Mouse (Mus musculus): ENCODE data around the gene Taf3.

Gene Taf3

DNA sequence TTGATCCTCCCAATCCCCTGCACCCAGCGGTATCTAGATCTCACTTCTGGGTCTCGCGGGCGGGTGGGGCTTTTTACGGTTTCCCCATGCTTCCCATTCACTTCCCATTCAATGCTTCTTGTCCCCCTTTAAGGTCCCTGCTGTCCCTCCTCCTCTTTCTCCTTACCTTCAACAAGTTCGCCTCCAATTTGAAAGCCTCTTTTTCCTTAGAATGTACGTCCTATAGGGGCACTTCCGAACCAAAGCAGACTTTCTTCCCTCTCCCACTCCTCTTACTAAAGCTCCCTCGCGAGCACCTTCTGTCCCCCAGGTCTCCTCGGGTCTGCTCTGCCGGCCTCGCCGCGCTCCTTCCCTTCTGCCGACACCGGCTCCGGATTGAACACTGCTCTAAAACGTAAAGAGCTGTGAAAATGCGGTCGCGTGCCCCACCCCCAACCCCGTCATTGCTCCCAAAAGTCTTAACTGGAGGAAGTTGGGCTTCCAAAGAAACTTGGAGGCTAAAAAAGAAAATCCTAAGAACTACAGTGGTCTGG is 158.7 kb downstream of the Taf3 start, which contains the start of gene Gata3:
Gene Gata3 (minus strand): TSS at position 384 of the 533 bp plus-strand sequence.
- no peak for DNase-seq (ENCODE audit: low spot score)

DNA sequence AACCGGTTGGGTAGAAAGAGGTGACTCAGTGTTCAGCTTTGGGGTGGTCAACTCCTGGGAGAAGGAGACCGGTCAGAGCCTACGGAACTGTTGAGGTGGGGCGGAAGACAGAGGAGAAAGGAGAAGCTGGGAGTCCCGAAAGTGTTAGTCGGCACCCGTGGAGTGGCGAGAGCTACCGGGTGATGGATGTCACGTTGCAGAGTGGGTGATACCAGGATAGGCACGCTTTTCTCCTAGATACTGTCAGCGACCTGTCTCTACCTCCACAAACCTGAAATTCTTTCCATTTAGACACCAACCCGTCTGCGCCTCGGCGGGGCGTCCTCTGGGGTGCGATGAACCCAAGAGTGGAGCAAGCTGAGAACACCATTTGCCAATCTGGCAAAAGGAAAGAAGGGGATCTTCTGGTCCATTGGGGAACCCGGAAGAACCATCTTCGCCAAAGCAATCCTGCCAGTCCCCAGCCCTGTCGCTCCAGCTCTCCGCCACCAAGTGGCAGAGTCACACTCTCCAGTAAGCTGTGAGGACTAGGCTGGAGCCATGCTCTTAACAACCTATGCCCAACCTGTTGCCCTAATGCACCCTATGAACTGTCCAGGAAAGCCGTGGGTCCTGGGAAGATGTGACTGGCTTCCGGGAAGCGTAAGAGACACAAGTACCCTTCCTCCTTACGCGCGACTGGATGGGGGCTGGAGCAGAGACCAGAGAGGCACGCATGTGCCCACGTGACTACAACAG is 159.3 kb downstream of the Taf3 start, which contains the start of gene 9230102O04Rik:
Gene 9230102O04Rik (minus strand): TSS at position 628 of the 738 bp plus-strand sequence.
- DNase-seq (ENCODE audit: low spot score) = peak; percentile 18

DNA sequence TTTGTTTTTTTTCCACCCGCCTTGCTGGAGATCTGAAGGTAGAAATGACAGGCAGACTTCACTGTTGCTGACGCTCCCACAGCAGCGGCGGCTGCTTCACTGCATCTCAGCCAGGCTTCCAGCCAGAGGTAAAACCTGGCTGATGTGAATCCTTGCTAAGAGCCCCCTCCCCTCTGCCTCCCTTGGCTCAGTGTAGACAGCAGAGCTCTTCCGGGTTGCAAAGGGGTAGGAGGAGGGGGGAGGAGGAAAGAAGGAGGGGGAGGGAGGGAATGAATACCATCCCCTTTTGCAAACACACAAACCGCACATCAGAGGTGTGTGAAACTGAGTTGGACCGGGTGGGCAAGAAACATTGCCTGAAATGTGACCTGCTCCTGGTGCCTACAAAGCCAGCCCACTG is 160.8 kb downstream of the Taf3 start:
- DNase-seq (ENCODE audit: low spot score) = no peak

DNA sequence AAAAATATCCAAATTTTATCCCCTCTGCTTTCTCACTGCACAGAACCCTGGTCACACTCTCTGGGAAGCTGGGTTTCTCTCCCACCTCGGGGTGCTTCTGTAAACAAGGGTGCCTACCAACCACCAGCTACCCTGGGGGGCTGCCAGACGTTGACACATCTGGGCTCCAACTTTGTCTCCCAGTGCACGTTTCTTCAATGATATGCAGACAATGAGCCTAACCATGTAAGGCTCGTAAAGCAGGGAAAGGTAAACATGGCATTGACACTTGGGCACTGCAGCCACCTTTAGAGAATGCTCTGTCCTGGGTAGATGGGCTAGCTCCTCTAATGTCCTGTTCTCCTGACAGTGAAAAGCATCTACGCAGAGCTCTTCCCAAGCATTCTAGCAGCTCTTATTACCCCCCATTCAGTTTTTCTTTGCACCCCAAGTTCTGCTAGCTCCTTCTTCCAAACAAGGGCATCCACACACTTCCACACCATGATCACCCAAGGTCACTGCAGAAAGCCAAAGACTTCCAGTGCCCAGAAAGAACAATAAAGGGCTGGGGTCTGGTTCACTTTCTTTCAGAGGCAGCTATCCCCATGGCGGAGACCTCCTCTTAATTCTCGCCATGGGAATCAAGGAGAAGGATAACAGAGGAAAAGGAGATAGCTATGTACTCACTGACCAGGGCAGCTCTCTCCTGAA is 161.3 kb downstream of the Taf3 start:
- no peak for DNase-seq (ENCODE audit: low spot score)

DNA sequence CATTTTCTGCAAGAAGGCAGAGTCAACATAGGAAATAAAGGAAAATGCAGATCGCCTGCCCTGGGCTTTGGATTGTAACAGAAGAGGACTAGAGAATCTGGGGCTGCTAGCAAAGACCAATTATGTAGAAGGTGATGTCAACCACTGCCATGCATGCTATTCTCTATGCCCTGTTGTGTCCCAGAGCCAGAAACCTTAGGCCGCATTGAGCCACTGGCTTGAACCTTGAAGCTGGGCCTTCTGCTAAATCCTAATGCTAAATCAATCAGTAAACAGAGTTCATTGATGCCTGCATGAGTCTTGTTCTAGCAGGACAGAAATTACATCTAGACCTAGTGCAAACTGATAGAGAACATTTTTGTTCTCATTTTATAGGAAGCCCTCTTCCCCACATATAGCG is 162.4 kb downstream of the Taf3 start:
- no peak for DNase-seq (ENCODE audit: low spot score)

DNA sequence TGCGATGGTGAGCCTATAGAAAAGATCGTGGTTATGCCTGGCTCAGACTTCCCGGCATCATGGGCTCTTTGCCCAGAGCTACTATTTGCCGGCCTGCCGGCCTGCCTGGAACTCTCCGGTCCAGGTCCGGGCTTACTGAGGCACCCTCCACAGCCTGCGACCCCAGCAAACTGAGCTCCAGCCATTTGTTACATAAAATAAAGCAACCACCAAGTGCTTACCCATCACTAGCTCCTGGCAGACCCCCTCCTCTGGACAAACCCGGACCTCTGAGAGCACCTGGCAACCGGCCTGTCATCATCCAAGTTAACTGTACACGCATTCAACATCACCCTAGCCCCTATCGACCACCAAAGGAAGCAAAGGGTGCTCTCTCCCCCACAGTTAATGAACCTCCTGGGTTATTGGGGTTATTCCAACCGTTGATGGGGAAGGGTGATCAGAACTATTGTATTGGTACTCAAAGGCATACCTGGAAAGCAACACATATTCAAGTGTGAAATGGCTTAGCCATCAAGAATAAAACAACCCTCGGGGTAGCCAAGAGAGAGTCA is 163.1 kb downstream of the Taf3 start:
- DNase-seq (ENCODE audit: low spot score) = no peak

DNA sequence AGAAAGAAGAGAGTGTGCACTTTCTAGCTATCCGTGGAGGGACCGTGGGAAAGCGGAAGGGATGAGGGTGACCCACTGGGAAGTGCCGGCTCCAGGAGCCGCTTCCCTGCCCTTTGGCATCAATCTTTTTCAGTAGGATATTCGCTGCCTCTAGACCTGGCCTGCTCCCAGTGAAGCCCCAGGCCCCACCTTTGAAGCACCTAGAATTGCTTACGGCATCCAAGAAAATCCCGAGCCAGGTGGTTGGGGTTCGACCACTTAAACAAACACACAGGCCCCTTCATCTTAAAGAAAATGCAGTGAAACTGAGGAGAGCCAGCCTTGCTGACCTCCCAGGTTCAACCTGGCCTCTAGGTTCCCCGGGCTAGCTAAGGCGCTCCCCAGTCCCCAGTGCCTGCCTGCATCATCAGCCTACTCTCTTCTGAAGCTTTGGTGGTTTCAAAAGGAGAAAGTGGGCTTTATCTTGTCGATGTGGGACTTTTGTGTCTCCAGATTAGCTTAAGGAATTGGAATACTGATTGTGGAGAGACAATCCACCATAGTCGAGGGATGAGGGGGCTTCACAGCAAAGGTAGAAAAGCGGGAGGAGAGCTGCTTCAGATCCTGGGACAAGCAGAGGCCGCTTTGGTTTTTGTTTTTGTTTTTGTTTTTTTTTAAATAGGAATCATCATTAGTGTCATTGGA is 163.7 kb downstream of the Taf3 start:
- no peak for DNase-seq (ENCODE audit: low spot score)

DNA sequence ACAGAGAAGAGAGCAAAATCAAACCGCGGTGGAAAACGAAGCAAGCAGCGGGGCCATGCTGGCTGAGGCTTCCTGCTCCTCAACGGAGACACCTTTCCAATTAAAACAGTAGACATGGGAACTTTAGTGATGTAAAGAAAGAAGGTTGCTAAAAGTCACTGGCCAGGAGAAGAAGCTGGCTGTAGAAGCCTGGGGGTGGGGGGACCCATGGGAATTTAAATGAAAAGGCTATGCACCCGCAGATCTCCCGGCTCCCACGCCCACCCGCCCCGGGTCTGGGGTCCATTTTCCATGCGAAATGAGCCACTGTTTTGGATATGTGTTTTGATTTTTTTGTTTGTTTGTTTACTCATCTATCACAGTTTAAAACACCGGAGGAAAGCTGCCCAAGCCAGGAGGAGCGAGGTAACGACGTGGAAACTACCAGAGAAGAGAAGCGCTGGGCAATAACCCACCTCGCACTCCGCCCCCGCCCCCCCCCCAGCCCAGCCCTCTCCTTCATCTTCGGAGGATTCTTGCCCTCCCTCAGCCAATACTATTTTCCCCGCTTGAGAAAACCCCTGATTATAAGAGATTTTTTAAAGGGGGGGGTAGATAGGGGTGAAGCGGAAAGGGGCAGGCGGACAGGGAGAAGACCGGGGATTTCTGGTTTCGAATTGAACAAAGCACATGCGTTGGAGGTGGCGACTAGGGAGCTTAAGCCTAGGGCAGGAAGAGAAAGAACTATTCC is 164.4 kb downstream of the Taf3 start:
- DNase-seq (ENCODE audit: low spot score) = no peak

DNA sequence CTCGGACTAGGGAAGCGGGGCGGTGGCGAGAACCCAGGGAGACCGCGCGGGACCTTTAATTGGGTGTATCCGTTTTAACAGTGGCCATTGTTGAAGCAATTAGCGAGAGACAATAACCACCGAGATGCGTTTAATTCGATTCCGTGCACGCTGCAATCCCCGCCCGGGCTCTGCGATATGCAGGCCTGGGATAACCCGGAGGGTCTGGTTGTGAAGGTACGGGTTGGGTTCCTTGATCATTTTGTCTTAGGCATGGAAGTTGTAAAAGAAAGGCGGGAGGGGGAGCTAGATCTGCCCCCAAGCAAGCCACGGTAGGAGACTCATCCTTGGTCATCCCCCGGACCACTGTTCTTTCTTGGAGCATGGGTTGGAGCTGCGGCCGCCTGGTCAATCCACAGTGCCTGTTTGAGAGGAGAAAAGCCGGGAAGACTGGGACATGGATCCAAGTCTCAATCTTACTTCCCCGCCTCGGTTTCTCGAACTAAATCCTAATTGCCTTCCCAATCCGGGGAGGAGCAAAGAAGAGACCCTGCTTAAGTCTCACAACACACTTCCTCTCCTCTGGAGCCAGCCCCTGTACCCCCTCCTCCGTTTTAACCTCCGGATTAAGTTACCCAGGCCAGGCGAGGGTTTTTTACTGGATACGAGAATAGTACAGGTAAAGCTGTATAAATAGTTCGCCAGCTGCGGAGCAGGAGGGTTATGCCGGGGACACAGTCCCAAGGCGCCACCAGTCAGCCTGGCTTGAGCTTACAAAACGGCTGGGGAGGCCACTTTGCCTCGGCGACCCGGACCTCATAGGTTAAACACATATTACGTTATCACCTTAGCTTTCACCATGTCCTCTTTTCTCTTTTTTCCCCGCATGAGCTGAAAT is 165.2 kb downstream of the Taf3 start:
- DNase-seq (ENCODE audit: low spot score) = peak; percentile 29

DNA sequence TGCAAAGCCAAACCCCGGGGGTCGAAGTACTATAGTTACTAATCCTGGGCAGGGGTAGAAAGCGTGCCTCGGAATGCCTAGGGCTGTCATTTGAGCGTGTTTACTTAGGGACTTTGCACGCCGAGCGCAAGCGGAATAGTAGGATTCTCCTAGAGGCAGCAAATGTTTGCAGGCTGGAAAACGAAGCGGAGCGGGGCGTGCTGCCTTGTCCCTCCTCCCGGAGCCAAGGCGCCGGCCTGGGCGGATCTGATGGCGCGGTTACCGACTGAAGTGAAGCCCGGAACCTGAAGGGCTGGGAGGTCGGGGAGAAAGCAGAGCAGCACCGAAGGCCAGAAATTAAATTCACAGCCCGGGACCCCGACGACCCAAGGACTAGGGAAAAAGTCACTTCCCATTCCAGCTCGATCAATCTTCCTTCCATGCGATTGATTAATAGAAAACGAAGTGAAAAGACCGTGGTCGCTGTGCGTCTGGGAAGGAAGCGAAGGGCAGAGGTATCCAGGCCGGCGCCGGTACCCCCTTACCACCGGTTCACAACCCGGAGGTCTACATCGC is 165.9 kb downstream of the Taf3 start:
- peak; percentile 33 for DNase-seq (ENCODE audit: low spot score)

DNA sequence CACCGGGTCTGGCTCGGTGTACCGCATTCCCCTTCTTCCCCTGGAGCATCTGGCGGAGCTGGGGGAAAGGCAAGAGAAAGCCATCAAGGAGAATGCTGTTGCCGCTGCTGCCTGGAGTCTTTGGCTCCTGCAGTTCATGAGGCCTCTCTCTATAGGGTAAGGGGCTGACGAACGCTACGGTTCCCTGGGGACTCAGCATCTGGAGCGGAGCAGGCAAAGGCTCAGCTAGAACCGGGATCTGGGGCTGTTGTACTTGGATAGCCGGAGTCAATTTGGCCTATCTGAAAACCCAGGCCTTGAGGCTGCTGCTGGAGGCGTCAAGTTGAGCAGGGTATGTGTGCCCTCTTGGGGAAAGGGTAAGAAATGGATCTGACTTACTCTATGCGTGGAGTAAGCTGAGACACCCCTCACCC is 166.8 kb downstream of the Taf3 start:
- DNase-seq (ENCODE audit: low spot score) = no peak

DNA sequence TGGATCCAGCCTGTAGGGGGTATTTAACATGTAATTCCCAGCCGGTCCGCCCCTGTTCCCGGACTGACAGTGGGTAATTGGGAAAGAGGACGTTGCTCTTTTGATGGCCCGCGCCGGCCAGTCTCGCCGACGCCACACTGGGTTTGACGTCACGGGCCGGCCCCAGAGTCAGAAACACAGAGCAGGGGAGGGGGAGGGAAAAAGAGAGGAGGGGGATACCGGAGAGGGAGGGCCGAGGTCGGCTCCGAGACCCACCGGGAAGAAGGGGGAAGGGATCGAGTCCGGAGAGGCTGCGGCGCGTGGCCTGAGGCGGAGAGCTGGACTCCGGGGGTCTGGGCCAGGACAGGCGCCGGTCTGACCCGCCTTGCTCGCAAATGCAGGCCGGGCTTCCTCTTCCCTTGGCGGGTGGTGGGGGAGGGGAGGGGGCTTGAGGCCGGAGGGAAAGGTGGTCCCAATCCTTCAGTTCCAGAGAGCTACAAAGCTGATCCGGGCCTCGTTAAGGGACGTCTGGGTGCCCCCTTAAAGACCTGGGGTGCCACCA is 167.3 kb downstream of the Taf3 start, which contains the start of gene 4930412O13Rik:
Gene 4930412O13Rik (plus strand): TSS at position 202 of the 541 bp plus-strand sequence.
- no peak for DNase-seq (ENCODE audit: low spot score)

DNA sequence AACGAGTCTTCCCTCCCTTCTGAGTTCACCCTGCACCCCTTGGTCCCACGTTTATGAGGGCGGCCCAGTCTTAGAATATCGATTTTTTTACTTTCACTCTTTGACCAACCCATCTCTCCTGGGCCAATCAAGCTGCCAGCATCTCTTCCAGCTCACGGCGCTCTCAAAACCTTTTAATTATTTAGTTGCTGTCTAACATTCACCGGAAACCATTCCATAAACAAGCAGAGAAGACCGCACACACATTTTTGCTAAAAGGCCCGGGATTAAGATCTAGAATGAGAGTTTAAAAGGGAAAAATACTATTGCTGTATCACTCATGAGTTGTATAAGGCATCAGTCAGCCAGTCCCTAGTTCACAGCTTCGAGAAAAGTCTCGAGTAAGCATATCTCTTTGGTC is 168.1 kb downstream of the Taf3 start:
- no peak for DNase-seq (ENCODE audit: low spot score)

DNA sequence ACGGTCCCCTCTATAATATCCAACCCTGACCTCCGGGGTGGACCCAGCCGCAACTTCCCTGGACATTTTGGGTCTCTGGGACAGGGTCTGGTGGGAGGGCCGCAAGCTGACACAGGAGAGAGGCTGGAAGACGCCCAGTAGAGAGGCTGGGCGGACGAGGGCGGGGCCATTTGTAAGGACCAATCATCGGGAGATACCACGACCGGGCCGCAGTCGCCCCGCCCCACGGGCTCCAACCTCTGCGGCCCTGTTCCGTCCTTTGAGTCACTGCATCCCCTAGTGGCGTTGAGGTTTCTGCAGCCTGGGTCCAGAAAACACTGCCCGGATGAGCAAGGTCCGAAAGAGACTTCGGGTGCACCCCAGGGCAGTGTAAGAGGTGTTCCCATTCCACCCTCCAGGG is 168.9 kb downstream of the Taf3 start:
- DNase-seq (ENCODE audit: low spot score) = peak; percentile 89

DNA sequence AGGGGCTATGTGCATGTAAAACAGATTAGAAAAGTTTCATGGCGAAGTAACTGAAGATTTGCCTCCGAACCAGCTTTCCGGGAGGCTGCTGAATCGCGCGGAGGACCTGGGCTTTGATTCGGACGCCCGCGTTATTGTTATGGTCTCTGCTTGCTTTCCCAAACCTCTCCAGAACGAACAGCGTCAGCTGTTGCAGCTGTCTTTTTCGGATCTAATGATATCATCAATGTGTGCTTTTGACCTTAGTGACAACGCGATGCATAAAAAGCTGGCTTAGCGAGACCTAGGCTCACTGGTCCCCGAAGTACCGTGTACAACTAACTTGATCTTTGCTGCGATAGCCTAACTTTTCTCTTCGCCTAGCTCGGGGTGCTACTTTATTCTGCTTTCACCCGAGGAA is 169.3 kb downstream of the Taf3 start:
- DNase-seq (ENCODE audit: low spot score) = no peak

DNA sequence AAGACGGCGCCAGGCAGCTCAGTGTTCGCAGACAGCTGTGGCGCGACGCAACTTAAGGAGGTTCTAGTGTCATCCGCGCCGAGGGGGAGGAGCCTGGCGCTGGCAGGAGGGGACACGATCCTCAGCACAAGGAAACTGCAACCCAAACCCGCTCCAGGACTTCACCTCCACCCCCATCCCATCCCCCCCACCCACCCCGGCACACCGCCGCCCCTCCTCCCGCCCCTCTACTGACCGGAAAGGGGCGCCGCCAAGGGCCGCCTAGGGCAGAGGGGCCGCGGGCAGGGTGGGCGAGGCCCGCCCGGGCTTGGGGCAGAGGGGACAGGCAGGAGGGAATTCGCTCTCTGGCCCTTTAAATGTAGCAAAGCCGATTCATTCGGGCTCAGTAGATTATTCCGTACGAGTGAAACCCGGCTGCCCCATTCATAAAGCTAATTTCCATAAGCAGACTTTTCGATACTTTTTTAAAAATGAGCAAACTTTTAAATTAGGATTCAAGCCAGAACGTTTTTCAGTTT is 169.8 kb downstream of the Taf3 start:
- DNase-seq (ENCODE audit: low spot score) = peak; percentile 36

DNA sequence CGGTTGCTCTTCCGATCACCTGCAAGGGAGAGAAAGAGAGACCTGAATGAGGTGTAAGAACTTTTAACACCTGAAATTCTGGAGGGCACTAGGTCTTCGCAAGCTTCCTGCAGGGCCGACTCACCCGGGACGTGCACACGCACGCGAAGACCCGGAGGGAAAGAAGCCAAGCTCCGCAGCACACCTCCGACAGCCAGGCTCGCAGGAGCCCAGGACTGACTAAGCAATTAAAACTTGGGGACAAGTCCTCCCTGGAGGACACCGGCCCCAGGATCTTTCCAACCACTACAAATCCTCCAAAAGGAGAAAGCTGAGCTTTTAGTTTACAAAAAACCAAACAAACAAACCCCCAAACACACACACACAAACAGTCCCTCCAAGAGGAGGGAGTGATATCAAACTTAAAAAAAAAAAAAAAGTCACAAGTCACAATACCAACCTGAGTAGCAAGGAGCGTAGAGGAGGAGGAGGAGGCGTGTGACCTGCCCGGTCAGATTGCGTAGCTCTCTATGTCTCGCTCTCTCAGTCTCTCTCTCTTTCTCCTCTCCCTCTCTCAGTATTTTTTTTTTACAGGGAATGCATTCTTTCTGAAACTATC is 170.3 kb downstream of the Taf3 start:
- DNase-seq (ENCODE audit: low spot score) = no peak

DNA sequence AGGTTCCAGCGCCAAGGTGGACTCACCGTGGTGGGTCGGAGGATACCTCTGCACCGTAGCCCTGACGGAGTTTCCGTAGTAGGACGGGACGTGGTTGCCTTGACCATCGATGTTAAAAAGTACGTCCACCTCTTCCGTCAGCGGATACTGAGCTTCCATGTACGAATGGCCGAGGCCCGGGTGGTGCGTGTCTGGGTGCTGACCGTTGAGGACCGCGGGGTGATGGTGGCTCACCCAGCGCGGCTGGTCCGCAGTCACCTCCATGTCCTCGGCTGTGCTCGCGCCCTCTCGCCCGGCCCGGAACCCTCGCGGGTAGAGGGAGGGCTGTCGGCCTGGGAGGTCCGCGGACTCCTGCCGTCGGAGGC is 171.1 kb downstream of the Taf3 start:
- DNase-seq (ENCODE audit: low spot score) = peak; percentile 25

DNA sequence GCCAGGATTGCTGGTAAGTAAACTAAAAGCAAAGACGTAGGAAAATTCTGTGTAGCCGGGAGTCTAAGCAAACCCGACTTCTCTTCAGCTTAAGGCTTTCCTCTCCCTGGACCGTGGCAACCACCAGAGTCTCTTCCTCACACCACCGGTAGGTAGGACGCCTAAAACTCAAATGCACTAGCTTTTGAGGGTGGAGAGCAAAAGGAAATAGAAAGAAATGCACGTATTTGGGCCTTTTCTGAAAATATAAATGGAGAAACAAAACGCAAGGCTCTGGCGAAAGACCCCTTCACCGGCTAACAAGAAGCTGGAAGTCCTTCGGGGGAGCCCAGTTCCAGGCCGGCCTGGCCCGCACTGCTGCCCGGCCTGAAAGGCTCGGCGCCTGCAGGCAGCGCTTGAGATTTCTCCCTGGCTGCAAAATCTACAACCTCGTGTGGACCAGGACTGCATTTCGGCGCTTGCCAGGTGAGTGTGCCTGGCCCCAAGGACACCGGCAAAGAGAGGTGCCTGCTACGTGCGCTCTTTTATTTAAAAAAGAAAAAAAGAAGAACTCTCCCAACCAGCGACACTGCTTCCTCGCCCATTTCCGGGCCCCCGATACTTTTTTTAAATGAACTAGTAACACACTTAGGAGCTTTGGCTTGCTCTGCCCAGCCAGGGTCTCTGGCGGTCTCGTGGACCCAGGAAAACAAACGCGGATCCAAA is 171.6 kb downstream of the Taf3 start:
- DNase-seq (ENCODE audit: low spot score) = peak; percentile 15
